Mouse (Mus musculus) megakaryocyte, embryonic 14.5 days (primary cell): ENCODE data around the gene Cntrob.

Source experiments
- FLI1 ChIP-seq: IDR thresholded peaks from 2 replicates; pipeline ENCODE4 v1.6.1; 2012; ENCODE audit warnings: low read length, inconsistent platforms, mixed read lengths
- GATA1 ChIP-seq: IDR thresholded peaks from 3 replicates; pipeline ENCODE4 v1.6.1; 2012; ENCODE audit warnings: mixed read lengths, low read length, inconsistent platforms, borderline replicate concordance

DNA sequence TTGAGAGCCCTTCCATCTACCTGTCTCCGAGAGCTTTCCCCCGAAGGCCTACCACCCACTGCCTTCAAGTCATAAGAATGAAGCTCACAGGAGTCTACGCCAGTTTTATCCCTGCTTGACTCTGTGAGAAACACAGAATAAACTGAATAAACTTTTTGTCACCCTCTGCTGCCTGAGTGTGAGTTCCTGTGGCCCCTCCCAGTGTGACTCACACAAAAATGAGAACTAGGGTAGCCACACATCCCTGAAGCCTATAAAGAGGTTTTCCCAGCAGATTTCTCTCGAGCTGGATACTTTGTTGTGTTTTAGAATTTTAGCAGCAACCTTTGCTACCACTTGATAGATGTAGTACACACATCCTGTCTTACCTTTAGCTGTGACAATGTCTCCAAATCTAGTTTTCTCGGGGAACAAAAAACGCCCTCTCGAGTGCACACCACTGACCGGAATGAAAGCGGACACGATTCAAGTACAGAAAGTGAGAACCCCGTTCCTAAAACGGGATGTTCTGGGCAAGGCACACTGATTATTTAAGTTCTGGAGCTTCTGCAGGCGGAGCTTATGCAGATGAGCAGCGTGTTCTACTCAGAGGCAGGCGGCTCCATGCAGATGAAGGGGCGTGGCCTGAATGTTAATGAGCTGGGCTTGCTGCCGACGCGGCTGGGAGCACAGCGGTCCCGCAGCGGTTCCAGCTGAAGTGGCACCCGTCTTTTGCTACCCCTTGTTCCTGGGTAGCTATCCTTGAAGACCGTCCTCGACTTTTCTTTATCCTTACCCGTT lies 2.2 kb upstream of the Cntrob start, which contains the start of gene Kcnab3:
- TF ChIP-seq GATA1 (no peak), FLI1 (no peak)
